ENCODE assay signal across 7 mouse cellular contexts in genomic region chr2:118663804-118664766, GRCm38 (mm10). TPM values are rescaled to one million over a fixed set of nuclear protein-coding genes. Genes with fewer than 3 reads are reported as not detected.
DNase-seq lines count a peak whose midpoint lies in the region; ATAC-seq lines count a peak whose summit lies in the region.

No protein-coding gene starts in this region.

- no peaks in the 10 kb centered on the region for H3K9me3 ChIP-seq in neural tube, embryonic 11.5 days (ENCODE audit: control insufficient read depth, low read length)
- no peaks in the 10 kb centered on the region for H3K9me3 ChIP-seq in forebrain, embryonic 11.5 days (ENCODE audit: control insufficient read depth, low read length)
- H3K9me3 ChIP-seq in hindbrain, embryonic 15.5 days, result no peaks in the 10 kb centered on the region
- H3K9me3 ChIP-seq in liver, embryonic 13.5 days (replicated peaks), result no peaks in the 10 kb centered on the region

- H3K9ac ChIP-seq in neural tube, embryonic 11.5 days (ENCODE audit: low read length), result peak overlapping the region; percentile 54
- peak overlapping the region; percentile 58 for H3K9ac ChIP-seq in forebrain, embryonic 11.5 days (ENCODE audit: low read length)
- peak overlapping the region; percentile 58 for H3K9ac ChIP-seq in hindbrain, embryonic 15.5 days
- peak overlapping the region; percentile 78 for H3K9ac ChIP-seq in liver, embryonic 13.5 days

- WGBS in neural tube, embryonic 11.5 days, result 54% methylated on average over 19 of the region's 19 CpGs
- whole genome bisulfite sequencing in forebrain, embryonic 11.5 days, result 48% methylated on average over 19 of the region's 19 CpGs
- 38% methylated on average over 19 of the region's 19 CpGs for WGBS in hindbrain, embryonic 15.5 days
- WGBS in liver, embryonic 13.5 days (ENCODE audit: insufficient replicate concordance), result 49% methylated on average over 19 of the region's 19 CpGs

- H3K27ac ChIP-seq in neural tube, embryonic 11.5 days (ENCODE audit: low read depth, low read length), result no peak overlapping the region
- H3K27ac ChIP-seq in forebrain, embryonic 11.5 days (ENCODE audit: low read depth, low read length), result no peak overlapping the region
- H3K27ac ChIP-seq in hindbrain, embryonic 15.5 days (replicated peaks), result peak overlapping the region; percentile 83
- H3K27ac ChIP-seq in liver, embryonic 13.5 days, result peak overlapping the region; percentile 99

- DNase-seq in neural tube, embryonic 11.5 days (ENCODE audit: low spot score), result no peak
- no peak for DNase-seq in neural tube, embryonic 10.5 days (ENCODE audit: extremely low spot score, low spot score)
- no peak for DNase-seq in forebrain, embryonic 11.5 days (ENCODE audit: low spot score)
- DNase-seq in liver, embryonic 13.5 days, result peak; percentile 33
- DNase-seq in right cerebral cortex, postnatal 14 days, result peak; percentile 24

- H3K4me3 ChIP-seq in neural tube, embryonic 11.5 days (ENCODE audit: low read depth, low read length), result peak overlapping the region; percentile 39; the same call in 1 of the 2 replicates
- peak overlapping the region; percentile 36 for H3K4me3 ChIP-seq in forebrain, embryonic 11.5 days (ENCODE audit: low read depth, low read length)
- H3K4me3 ChIP-seq in hindbrain, embryonic 15.5 days, result peak overlapping the region; percentile 49
- peak overlapping the region; percentile 67 for H3K4me3 ChIP-seq in liver, embryonic 13.5 days (replicated peaks)

- H3K4me1 ChIP-seq in neural tube, embryonic 11.5 days (ENCODE audit: control insufficient read depth, insufficient read depth, low read length), result peaks cover 9% of the 10 kb centered on the region
- peaks cover 7% of the 10 kb centered on the region for H3K4me1 ChIP-seq in forebrain, embryonic 11.5 days (replicated peaks; ENCODE audit: control insufficient read depth, insufficient read depth, low read length)
- H3K4me1 ChIP-seq in hindbrain, embryonic 15.5 days (replicated peaks), result peaks cover 60% of the 10 kb centered on the region
- H3K4me1 ChIP-seq in liver, embryonic 13.5 days (replicated peaks), result peaks cover 79% of the 10 kb centered on the region

- H3K27me3 ChIP-seq in neural tube, embryonic 11.5 days (ENCODE audit: control insufficient read depth, insufficient read depth, low read length), result peaks cover 23% of the 10 kb centered on the region
- H3K27me3 ChIP-seq in forebrain, embryonic 11.5 days (ENCODE audit: control insufficient read depth, insufficient read depth, low read length), result peaks cover 22% of the 10 kb centered on the region
- no peaks in the 10 kb centered on the region for H3K27me3 ChIP-seq in hindbrain, embryonic 15.5 days
- H3K27me3 ChIP-seq in liver, embryonic 13.5 days, result 0 out of 2 replicates have a peak, but pooled peaks cover 2% of the 10 kb centered on the region

- no peak for ATAC-seq in neural tube, embryonic 11.5 days (ENCODE audit: insufficient read depth, low FRiP score, low TSS enrichment)
- ATAC-seq in forebrain, embryonic 11.5 days (replicated peaks; ENCODE audit: low FRiP score), result 0 out of 2 replicates have a peak, but pooled peaks have one; percentile 30
- peak; percentile 59 for ATAC-seq in hindbrain, embryonic 15.5 days (ENCODE audit: low FRiP score, low read depth)
- peak; percentile 33 for ATAC-seq in liver, embryonic 13.5 days (ENCODE audit: low read depth)
- no peak for ATAC-seq in inflammation-experienced regulatory T-cells, adult 6 months

- H3K36me3 ChIP-seq in neural tube, embryonic 11.5 days (ENCODE audit: control insufficient read depth, insufficient read depth, low read length), result no peaks in the 10 kb centered on the region
- H3K36me3 ChIP-seq in forebrain, embryonic 11.5 days (ENCODE audit: control insufficient read depth, insufficient read depth, low read length), result no peaks in the 10 kb centered on the region
- no peaks in the 10 kb centered on the region for H3K36me3 ChIP-seq in hindbrain, embryonic 15.5 days
- H3K36me3 ChIP-seq in liver, embryonic 13.5 days, result no peaks in the 10 kb centered on the region

- peak overlapping the region; percentile 71 for H3K4me2 ChIP-seq in neural tube, embryonic 11.5 days (ENCODE audit: low read depth)
- peak overlapping the region; percentile 84; the same call in 1 of the 2 replicates for H3K4me2 ChIP-seq in forebrain, embryonic 11.5 days (ENCODE audit: low read depth, low read length, severe bottlenecking)
- peak overlapping the region; percentile 67 for H3K4me2 ChIP-seq in hindbrain, embryonic 15.5 days
- peak overlapping the region; percentile 97 for H3K4me2 ChIP-seq in liver, embryonic 13.5 days

RNA-seq across cellular contexts. Expression of gene Pak6, which starts 1.0 kb away (rescaled TPM):
- polyA plus RNA-seq in neural tube, embryonic 11.5 days (2014; fragmentation: Nextera tagmentation; extraction: Ambion mirVana), result 0.78 and 1.6 TPM in 2 replicates
- polyA plus RNA-seq in forebrain, embryonic 11.5 days (2014; fragmentation: Nextera tagmentation; extraction: Ambion mirVana), result 1.2 and 2.2 TPM in 2 replicates
- 46.9 and 48.6 TPM in 2 replicates for polyA plus RNA-seq in hindbrain, embryonic 15.5 days (2015; fragmentation: Nextera tagmentation; extraction: Ambion mirVana)
- 0.65 and 1.0 TPM in 2 replicates for polyA plus RNA-seq in liver, embryonic 13.5 days (2015; fragmentation: Nextera tagmentation; extraction: Ambion mirVana)
- polyA plus RNA-seq in inflammation-experienced regulatory T-cells, adult 6 months (2017; shearing (Covaris generic)), result under 1 TPM in 2 of 3 experiments, not detected in 1; 0.15 to 0.60 TPM

RNA-seq across cellular contexts. Expression of gene Ankrd63, which starts 39.7 kb away (rescaled TPM):
- not detected in 2 replicates for polyA plus RNA-seq in neural tube, embryonic 11.5 days (2014; fragmentation: Nextera tagmentation; extraction: Ambion mirVana)
- not detected in 2 replicates for polyA plus RNA-seq in forebrain, embryonic 11.5 days (2014; fragmentation: Nextera tagmentation; extraction: Ambion mirVana)
- polyA plus RNA-seq in hindbrain, embryonic 15.5 days (2015; fragmentation: Nextera tagmentation; extraction: Ambion mirVana), result 0.05 TPM in 1 of 2 replicates, not detected in the other
- polyA plus RNA-seq in liver, embryonic 13.5 days (2015; fragmentation: Nextera tagmentation; extraction: Ambion mirVana), result not detected in 2 replicates
- not detected for polyA plus RNA-seq in inflammation-experienced regulatory T-cells, adult 6 months (2017; shearing (Covaris generic))

Comparison
In these comparisons a context has a peak if more than half of its experiments do, and no peak if none do; other contexts are left out.
1. ATAC-seq: peak in forebrain, embryonic 11.5 days (single experiment), hindbrain, embryonic 15.5 days (single experiment) and liver, embryonic 13.5 days (single experiment); none in neural tube, embryonic 11.5 days (single experiment) and inflammation-experienced regulatory T-cells, adult 6 months (single experiment).
2. DNase-seq: peak in liver, embryonic 13.5 days (single experiment) and right cerebral cortex, postnatal 14 days (single experiment); none in neural tube, embryonic 11.5 days (single experiment), neural tube, embryonic 10.5 days (single experiment) and forebrain, embryonic 11.5 days (single experiment).
3. H3K27ac ChIP-seq: peak in hindbrain, embryonic 15.5 days (single experiment) and liver, embryonic 13.5 days (single experiment); none in neural tube, embryonic 11.5 days (single experiment) and forebrain, embryonic 11.5 days (single experiment).
4. RNA of gene Pak6, which starts 1.0 kb away (polyA plus RNA-seq): 46.9 to 48.6 TPM in hindbrain, embryonic 15.5 days; 0.78 to 1.6 TPM in neural tube, embryonic 11.5 days, 1.2 to 2.2 TPM in forebrain, embryonic 11.5 days, 0.65 to 1.0 TPM in liver, embryonic 13.5 days and 0.15 to 0.60 TPM in inflammation-experienced regulatory T-cells, adult 6 months; every median in the first group is over 10 times any median in the second.
5. Peak in every context shown above with its lines, with median percentiles within 50 percentile points of each other: H3K4me2 ChIP-seq, H3K4me3 ChIP-seq and H3K9ac ChIP-seq.